Mouse (Mus musculus) kidney, embryonic 16.5 days (tissue): Measurements from ENCODE around the gene Emc4. TPM values are rescaled to one million over a fixed set of nuclear protein-coding genes. Genes with fewer than 3 reads are reported as not detected.

ENCODE experiments used
- ATAC-seq: fragments of 200-750 bp; cut with Nextera tagmentation; 2 replicates; pipeline ENCODE4 v1.8.0; 2017; ENCODE audit warnings: moderate TSS enrichment; ENCODE audit not compliant: low FRiP score, low TSS enrichment
- H3K27ac ChIP-seq: fragments of 300-500 bp; sonication (generic); 2 replicates; pipeline ENCODE4 v1.5.1; 2014; ENCODE audit warnings: low read length
- H3K27me3 ChIP-seq: fragments of 300-500 bp; sonication (generic); 2 replicates; pipeline ENCODE4 v1.6.1; 2014; ENCODE audit warnings: low read length, control low read depth, mixed read lengths; ENCODE audit not compliant: insufficient read depth
- H3K36me3 ChIP-seq: fragments of 300-500 bp; sonication (generic); 2 replicates; pipeline ENCODE4 v1.6.1; 2014; ENCODE audit warnings: low read length, control low read depth, mixed read lengths; ENCODE audit not compliant: insufficient read depth
- H3K4me1 ChIP-seq: fragments of 300-500 bp; sonication (generic); 2 replicates; pipeline ENCODE4 v1.6.1; 2014; ENCODE audit warnings: low read length, control low read depth, mixed read lengths; ENCODE audit not compliant: insufficient read depth
- H3K4me2 ChIP-seq: fragments of 300-500 bp; sonication (generic); replicated peaks from 2 replicates; pipeline ENCODE4 v1.6.1; 2014; ENCODE audit warnings: low read depth, low read length
- H3K4me3 ChIP-seq: fragments of 300-500 bp; sonication (generic); 2 replicates; pipeline ENCODE4 v1.5.1; 2014; ENCODE audit warnings: mild to moderate bottlenecking, low read length
- H3K9ac ChIP-seq: fragments of 300-500 bp; sonication (generic); replicated peaks from 2 replicates; pipeline ENCODE4 v1.6.1; 2014; ENCODE audit warnings: low read length
- H3K9me3 ChIP-seq: fragments of 300-500 bp; sonication (generic); 2 replicates; pipeline ENCODE4 v1.6.1; 2016; ENCODE audit warnings: low read length, control low read depth
- WGBS: fragments of 180-500 bp; shearing (Covaris S2); extraction: QIAGEN DNeasy Blood & Tissue Kit; methylation state at CpG from one replicate; pipeline ENCODE4 v1.1.7; 2014; 5-methylcytosine and 5-hydroxymethylcytosine counted together
- polyA plus RNA-seq: library from polyadenylated mRNA; unstranded; fragments of >200 nt; fragmentation: Nextera tagmentation; extraction: Ambion mirVana; gene quantifications from 2 replicates; pipeline ENCODE4 v1.2.1, GENCODE M21; 2015

The Emc4 gene
- polyA plus RNA-seq, 1 experiment from 2014 or later: 139 TPM

DNA sequence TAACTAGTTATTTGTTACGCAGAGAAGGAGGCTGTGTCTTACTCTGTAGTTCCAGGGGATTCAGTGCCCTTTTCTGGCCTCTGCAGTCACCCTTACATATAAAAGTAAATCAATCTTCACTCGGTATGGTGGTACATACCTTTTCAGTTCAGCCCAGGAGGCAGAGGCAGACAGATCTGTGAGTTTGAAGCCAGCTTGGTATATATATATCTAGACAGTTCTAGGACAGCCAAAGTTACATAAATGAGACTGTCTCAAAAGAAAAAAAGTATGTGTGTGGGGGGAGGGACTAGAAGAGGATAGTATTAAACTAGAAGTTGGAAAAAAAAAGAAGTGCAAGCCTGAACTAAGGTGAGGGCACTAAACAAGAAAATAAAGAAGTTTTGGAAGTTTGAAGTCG, 19.6 kb downstream of the Emc4 start:
- Histone ChIP-seq H3K9me3 (no peaks in the 10 kb centered on the region), H3K4me2 (no peak overlapping the region), H3K36me3 (peaks cover 17% of the 10 kb centered on the region; the same call in 1 of the 2 replicates), H3K4me3 (no peak overlapping the region), H3K9ac (no peak overlapping the region), H3K4me1 (no peaks in the 10 kb centered on the region), H3K27ac (no peak overlapping the region), H3K27me3 (no peaks in the 10 kb centered on the region)
- ATAC-seq: no peak
- 85% methylated on average over 3 of the region's 3 CpGs for WGBS

DNA sequence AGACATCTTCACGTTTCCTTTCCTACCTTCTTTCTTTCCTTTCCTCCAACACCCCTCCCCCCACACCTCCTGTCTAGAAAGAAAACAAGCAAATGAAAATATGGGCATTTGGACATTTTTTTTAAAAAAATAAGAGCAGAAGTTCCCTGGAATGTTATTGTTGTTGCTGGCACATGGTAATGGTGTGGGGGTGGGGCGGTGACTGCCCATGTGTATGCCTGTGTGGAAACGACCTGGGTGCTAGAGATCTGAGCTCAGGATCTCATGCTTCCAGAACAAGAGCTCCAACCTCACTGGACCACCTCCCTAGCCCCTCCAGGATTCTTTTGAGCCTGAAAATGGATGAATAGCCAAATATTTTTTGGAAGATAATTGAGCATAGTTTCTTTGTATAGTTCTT, 26.7 kb downstream of the Emc4 start:
- H3K4me2 ChIP-seq: no peak overlapping the region
- peaks cover 11% of the 10 kb centered on the region for H3K36me3 ChIP-seq
- H3K4me1 ChIP-seq: no peaks in the 10 kb centered on the region
- no peak overlapping the region for H3K9ac ChIP-seq
- H3K9me3 ChIP-seq: no peaks in the 10 kb centered on the region
- 55% methylated on average over 3 of the region's 3 CpGs for WGBS
- no peak overlapping the region for H3K4me3 ChIP-seq
- no peaks in the 10 kb centered on the region for H3K27me3 ChIP-seq
- no peak for ATAC-seq
- no peak overlapping the region for H3K27ac ChIP-seq

DNA sequence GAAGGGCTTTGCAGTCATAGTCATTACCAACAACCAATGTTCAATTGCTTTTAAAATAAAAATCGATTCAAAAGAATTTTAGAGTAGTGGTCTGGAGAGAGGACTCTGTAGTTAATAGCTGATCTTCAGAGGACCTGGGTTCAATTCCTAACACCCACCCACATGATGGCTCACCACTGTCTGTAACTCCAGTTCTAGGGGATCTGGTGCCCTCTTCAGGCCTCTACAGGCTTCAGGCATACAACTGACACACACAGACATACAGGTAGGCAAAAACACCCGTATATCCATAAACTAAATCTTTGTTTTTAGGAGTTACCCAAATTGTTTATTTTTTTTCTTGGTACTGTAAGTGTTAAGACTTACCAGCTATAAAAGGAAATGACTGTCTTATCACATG, 28.1 kb downstream of the Emc4 start:
- H3K9ac ChIP-seq: no peak overlapping the region
- no peak overlapping the region for H3K4me3 ChIP-seq
- 85% methylated on average over 2 of the region's 2 CpGs for WGBS
- no peak for ATAC-seq
- no peaks in the 10 kb centered on the region for H3K9me3 ChIP-seq
- H3K4me2 ChIP-seq: no peak overlapping the region
- H3K4me1 ChIP-seq: no peaks in the 10 kb centered on the region
- peaks cover 15% of the 10 kb centered on the region for H3K36me3 ChIP-seq
- H3K27ac ChIP-seq: no peak overlapping the region
- no peaks in the 10 kb centered on the region for H3K27me3 ChIP-seq

DNA sequence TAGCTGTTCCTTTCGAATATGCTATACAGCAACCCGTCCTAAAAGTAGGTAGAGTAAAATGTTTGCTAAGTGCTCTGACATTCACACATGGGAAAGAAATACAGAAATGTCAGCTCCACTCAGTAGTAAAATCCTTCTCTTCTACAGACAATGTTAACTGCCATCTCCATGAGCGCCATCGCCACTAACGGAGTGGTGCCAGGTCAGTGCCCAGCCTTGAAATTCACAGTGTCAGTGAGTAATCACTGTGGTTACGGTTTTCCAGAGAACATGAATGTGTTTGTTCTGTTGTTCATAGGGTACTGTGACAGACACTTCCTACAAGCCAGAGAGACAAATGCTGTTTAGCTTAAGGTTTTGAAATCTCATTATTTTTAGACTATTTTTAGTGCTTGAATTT, 30.6 kb downstream of the Emc4 start:
- Histone ChIP-seq H3K27ac (no peak overlapping the region), H3K9ac (no peak overlapping the region), H3K4me2 (no peak overlapping the region), H3K27me3 (no peaks in the 10 kb centered on the region), H3K36me3 (peaks cover 20% of the 10 kb centered on the region), H3K9me3 (no peaks in the 10 kb centered on the region), H3K4me1 (no peaks in the 10 kb centered on the region), H3K4me3 (no peak overlapping the region)
- ATAC-seq: no peak
- WGBS: 95% methylated on average over 6 of the region's 6 CpGs

DNA sequence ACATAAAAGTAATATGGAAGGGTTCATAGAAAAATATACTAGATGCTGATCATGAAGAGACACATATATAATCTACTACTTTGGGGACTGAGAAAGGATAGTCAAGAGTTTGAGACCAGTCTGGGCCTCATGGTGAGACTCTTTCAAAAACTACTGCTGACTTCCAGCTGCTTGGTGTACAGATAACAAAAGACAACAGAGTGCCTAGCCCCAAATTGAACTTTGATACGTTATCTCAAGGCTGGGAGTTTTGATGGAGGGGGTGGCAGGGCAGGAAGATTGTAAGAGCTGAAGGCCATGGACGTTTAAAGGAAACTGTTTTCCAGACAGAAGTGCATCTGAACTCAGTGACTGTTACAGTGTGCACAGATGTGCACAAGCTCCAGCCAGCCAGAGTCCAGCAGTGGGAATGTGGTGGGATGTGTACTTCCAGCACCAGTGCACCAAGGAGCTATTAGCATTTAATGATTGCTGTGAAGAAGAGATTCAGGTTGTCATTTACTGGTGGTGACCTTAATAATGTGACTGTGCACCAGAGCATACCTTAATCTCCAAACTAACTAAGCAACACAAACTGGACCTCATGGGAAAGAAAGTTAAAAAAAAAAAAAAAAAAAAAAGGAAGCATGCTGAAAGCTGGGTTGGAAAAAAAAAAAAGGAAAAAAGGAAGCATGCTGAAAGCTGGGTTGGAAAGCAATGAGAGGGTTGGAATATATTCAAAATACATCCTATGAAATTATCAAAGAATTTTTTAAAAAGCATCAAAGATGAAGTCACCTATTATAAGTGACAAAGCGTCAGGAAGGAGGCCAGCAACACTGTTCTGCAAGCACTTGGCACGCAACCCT, 35.6 kb downstream of the Emc4 start:
- 0 out of 2 replicates have a peak, but pooled peaks cover 3% of the 10 kb centered on the region for H3K4me1 ChIP-seq
- H3K27me3 ChIP-seq: no peaks in the 10 kb centered on the region
- no peak overlapping the region for H3K4me2 ChIP-seq
- ATAC-seq: no peak
- WGBS: 62% methylated on average over 4 of the region's 4 CpGs
- H3K9me3 ChIP-seq: no peaks in the 10 kb centered on the region
- no peak overlapping the region for H3K4me3 ChIP-seq
- peak overlapping the region; percentile 29; the same call in 1 of the 2 replicates for H3K27ac ChIP-seq
- peaks cover 9% of the 10 kb centered on the region; the same call in 1 of the 2 replicates for H3K36me3 ChIP-seq
- 0 out of 2 replicates have a peak overlapping the region, but pooled peaks have one; percentile 16 for H3K9ac ChIP-seq

DNA sequence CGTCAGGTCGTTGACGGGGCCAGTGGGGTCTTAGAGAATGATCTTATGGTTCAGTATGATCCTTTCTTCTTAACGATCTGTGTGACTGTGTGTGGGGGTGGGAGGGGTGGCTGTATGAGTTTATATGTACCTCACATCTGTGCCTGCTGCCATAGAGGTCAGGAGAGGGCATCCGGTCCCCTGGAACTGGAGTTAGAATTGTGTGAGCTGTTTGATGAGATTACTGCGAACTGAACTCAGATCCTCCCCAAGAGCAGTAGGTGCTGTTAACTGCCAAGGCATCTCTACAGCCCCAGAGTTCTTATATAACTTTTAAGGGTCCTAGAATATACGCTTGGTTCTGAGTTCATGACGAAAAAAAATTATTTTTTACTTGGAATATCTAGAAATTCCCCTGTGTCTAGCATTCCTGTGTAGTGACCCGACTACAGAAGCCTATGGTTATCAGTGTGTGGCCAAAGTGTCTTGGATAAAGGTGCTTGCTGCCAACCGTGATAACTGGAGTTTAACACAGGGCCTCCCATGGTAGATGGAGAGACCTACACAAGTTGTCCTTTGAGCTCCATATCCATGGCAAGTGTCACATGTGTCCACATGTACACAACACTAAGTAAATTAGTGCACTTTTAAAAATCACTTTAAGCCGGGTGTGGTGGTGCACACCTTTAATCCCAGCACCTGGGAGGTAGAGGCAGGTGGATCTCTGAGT, 39.6 kb downstream of the Emc4 start:
- H3K4me1 ChIP-seq: 0 out of 2 replicates have a peak, but pooled peaks cover 3% of the 10 kb centered on the region
- no peak overlapping the region for H3K4me2 ChIP-seq
- H3K4me3 ChIP-seq: no peak overlapping the region
- ATAC-seq: no peak
- H3K9ac ChIP-seq: no peak overlapping the region
- WGBS: 68% methylated on average over 11 of the region's 11 CpGs
- no peaks in the 10 kb centered on the region for H3K9me3 ChIP-seq
- H3K36me3 ChIP-seq: no peaks in the 10 kb centered on the region
- H3K27ac ChIP-seq: no peak overlapping the region
- no peaks in the 10 kb centered on the region for H3K27me3 ChIP-seq

DNA sequence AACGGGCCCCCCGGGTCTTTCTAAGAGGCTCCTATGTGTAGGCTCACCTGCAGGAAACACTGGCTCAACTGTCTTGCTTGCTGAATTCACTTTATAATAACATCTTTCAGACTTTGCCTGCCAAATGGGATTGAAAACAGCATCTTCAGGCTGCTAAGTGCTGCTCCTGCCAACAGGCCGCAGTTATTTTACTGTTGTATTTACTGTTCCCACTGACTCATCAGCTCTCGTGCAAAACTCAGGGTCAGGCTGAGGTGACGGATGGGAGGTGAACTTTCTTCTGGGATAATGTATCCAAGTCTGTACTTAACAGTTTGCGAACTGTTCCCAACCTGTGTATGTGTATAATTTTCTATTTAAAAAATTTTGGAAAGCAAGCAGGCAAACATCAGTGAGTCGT, 48.9 kb downstream of the Emc4 start:
- Histone ChIP-seq H3K4me3 (no peak overlapping the region), H3K9ac (no peak overlapping the region), H3K36me3 (no peaks in the 10 kb centered on the region), H3K4me2 (no peak overlapping the region), H3K27ac (no peak overlapping the region), H3K4me1 (no peaks in the 10 kb centered on the region), H3K27me3 (no peaks in the 10 kb centered on the region), H3K9me3 (no peaks in the 10 kb centered on the region)
- ATAC-seq: no peak
- 68% methylated on average over 7 of the region's 7 CpGs for WGBS

DNA sequence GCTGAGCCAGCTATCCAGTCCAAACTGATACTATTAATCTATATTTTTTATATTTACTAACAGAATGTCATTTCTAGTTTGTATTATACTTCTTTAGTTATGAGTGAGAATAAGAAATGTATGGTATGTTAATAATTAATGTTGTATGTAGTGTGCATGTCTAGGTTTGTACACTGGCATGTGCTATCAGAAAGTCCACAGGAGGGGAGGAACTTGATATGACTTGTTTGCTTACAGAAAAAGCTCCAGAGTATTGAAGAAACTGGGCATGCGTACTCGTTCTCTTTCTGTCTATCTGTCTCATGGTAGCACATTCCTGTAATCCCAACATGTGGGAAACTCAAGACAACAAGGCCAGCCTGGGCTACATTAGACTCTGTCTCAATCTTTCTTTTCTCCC, 49.6 kb downstream of the Emc4 start:
- H3K4me2 ChIP-seq: no peak overlapping the region
- H3K27me3 ChIP-seq: no peaks in the 10 kb centered on the region
- H3K9ac ChIP-seq: no peak overlapping the region
- ATAC-seq: no peak
- WGBS: 87% methylated on average over 2 of the region's 2 CpGs
- no peaks in the 10 kb centered on the region for H3K4me1 ChIP-seq
- H3K9me3 ChIP-seq: no peaks in the 10 kb centered on the region
- H3K4me3 ChIP-seq: no peak overlapping the region
- no peaks in the 10 kb centered on the region for H3K36me3 ChIP-seq
- no peak overlapping the region for H3K27ac ChIP-seq

DNA sequence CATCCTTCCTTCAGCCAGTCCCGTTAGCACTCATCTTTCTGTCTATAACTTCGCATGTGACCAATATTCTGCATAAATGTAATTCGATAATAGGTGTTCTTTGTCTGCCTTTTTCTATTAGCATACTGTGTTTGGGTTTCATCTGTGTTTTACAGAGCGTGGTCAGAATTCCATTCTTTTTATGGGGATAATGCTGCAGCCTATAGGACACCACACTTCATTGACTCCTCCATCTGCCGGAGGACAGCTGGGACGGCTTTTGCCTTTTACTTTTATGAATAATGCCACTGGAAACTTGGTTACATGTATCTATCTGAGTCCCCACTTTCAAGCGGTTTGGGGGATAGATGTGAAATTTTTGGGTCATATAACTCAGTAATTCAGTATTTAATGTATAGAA, 52.2 kb downstream of the Emc4 start:
- Histone ChIP-seq H3K4me3 (no peak overlapping the region), H3K9me3 (no peaks in the 10 kb centered on the region), H3K27ac (no peak overlapping the region), H3K4me1 (no peaks in the 10 kb centered on the region), H3K27me3 (no peaks in the 10 kb centered on the region), H3K36me3 (no peaks in the 10 kb centered on the region), H3K9ac (no peak overlapping the region), H3K4me2 (no peak overlapping the region)
- no peak for ATAC-seq
- 83% methylated on average over 7 of the region's 7 CpGs for WGBS
